Mouse (Mus musculus) lung, postnatal 14 days (tissue): ENCODE measurements around the gene Gpr146.

Source experiments
- DNase-seq: peaks from one replicate; pipeline ENCODE4 v3.0.0; 2021

Gpr146 gene

GRCm38 (mm10) chr5:139359244-139359643 is 18.3 kb upstream of the Gpr146 start:
- no peak for DNase-seq

DNA sequence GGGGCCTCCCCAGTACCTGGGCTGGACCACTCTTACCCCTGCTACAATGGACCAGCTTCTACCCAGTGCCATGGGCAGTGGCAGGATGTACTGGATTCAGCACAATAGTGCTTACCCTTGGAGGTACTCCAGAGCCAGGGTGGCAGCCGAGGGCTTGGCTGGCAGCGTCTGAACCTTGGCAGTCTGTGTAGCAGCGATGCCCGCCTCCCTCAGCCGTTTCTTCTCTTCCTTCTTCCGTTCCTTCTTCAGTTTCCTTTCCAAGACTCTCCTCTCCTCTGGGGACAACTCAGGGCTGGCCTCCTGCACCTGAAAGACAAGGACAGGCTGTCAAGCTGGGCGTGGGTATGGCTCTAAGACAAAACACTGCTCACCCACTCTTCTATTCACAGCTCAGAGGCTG is 13.6 kb upstream of the Gpr146 start:
- no peak for DNase-seq

GRCm38 (mm10) chr5:139364260-139364910 is 13.1 kb upstream of the Gpr146 start:
- peak; percentile 97 for DNase-seq

DNA sequence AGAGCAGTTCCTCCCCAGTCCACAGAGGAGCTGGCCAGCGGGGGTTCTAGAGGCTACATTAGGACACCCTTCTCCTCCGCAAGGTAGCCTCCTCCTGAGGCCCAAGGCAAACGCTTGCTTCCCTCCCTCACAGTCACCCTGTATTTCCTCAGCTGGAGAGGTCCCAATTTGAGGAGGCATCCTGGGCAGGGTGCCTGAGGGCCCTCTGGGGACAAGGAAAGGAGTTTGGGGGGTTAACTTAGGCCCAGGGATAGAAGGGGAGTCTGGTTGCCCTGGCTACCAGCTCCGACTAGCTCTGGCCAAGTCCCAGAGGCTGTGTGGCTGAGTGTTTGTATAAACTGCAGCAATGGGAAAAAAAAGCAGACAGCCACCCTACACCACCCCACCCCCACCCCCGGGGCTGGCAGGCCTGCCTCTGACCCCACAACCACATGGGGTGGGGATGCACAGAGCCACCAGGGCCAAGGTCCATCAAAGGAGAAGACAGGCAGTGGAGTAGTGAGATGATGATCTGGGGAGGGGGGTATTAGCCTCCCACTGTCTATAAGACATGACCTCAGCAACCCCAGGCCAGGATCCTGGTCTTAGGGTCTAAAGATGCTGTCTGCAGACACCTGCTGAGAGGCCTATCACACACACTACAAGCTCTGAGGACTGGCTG is 12.5 kb upstream of the Gpr146 start:
- peak; percentile 55 for DNase-seq

GRCm38 (mm10) chr5:139365827-139366226 is 11.7 kb upstream of the Gpr146 start:
- DNase-seq, result no peak

GRCm38 (mm10) chr5:139366484-139366883 is 11.0 kb upstream of the Gpr146 start:
- DNase-seq, result no peak

DNA sequence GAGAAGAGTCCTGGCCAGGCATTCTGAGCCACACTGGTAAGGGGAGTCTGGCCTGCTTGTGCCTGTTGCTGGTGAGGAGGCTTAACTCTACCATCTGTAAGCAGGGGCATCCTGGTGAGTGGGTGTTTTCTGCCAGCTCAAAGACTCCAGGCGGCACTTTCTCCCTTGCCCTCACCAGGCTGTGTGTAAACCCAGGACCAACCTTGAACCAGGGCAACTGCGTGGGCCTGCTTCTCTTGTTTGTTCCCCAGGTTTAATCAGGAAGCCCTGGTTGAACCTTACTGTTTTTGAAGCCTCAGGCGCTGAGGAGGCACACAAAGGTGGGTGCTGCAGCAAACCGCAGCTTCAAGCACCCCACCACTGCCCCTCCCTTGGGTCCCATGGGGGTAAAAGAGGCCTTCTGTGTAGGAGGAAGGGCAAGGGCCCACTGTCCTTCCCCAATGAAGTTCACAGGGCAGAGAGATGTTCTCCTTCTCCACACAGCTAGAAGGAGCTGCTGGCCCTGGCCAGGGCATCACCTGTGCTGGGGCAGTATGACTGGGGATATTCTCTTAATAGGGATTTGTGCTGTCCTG is 9.5 kb upstream of the Gpr146 start:
- DNase-seq, result no peak

GRCm38 (mm10) chr5:139368638-139369320 is 8.7 kb upstream of the Gpr146 start:
- no peak for DNase-seq

- DNase-seq, result no peak
Observed at GRCm38 (mm10) chr5:139370336-139370735, 7.2 kb upstream of the Gpr146 start.

- no peak for DNase-seq
Observed at GRCm38 (mm10) chr5:139371118-139371517, 6.4 kb upstream of the Gpr146 start.

GRCm38 (mm10) chr5:139371631-139372401 is 5.7 kb upstream of the Gpr146 start:
- peak; percentile 93 for DNase-seq

DNA sequence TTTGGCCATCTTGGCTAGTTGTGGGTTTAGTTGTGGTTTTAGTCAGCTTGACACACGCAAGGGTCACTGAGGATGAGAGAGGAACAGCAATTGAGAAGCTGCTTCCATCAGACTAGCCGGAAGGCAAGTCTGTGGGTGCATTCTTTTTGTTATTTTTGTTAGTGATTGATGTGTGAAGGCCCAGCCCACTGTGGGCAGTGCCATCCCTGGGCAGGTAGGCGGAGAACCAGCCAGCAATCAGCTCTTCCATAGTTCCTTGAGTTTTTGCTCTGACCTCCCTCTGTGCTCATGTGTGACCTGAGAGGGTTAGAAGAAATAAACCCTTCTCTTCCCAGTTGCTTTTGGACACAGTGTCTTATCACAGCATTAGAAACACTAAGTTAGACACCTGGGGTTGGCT is 4.4 kb upstream of the Gpr146 start:
- no peak for DNase-seq

GRCm38 (mm10) chr5:139373889-139374444 is 3.5 kb upstream of the Gpr146 start:
- no peak for DNase-seq

DNA sequence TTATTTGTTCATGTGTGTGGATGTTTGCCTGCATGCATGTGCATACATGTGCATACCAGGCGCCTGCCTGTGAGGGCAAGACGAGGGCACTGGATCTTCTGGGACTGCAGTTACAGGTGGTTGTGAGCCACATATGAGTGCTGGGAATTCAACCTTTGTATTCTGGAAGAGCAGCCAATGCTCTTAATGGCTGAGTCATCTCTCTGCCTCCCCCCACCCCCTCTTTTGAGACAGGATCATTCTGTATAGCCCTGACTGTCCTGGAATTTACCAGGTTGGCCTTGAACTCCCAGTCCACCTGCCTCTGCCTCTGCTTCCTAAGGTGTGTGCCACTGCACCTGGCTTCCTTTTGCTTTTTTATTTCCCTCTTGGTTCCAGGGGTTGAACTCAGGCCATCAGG is 2.7 kb upstream of the Gpr146 start:
- DNase-seq, result no peak

- DNase-seq, result no peak
Observed at GRCm38 (mm10) chr5:139378271-139378556, 717 bp downstream of the Gpr146 start.

DNA sequence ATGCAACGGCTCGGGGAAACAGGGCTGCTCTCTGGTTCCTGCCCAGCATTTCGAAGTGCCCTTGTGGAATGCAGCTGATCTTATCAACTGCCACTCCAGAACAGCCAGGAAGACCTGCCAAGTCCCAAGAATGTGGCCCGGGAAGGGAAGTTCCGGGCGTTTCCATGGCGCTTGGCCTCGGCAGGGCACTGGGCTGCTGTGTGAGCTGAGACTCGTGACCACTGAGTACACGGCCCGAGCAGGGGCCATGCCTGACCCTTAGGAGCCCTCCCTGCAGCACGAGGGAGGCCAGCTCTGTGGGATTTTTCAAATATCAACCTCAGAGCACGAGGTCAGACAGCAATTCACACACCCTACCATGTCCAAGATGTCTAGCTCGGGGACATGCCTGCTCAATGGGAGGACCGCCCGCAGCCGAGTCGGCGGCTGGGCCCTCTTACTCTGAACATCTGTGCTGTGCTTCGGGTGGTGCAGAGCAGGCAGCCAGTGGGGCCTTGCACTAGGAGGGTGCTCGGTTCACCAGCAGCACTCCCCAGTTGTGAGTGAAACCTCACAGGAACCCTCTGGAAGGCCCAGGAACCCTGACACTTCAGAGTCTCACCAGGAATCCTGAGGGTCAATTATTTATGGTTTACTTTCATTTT is 1.6 kb downstream of the Gpr146 start:
- peak; percentile 91 for DNase-seq

DNA sequence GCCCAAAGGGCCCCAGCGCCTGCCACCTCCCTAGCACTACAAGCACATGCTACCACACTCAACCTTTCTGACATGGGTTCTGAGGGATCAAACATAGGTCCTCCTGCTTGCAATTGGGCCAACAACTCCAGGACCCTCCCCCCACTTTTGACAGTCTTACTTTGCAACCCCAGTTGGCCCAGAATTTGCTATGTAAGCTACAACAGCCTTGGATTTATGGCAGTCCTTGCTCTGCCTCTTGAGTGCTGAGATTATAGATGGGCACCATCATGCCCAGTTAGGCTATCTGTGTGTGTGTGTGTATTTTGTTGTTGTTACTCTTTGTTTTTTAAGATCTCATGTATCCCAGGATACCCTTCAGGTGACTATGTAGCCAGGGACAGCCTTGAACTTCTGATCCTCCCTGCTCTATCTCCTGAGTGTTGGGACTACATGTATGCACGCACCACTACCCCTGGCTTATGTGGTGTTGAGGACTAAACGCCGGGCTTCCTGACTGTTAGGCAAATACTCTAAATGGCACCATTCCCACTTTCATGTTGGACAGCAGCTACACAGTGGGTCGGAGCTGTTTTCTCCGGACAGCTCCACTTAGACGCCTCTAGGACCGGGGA is 2.4 kb downstream of the Gpr146 start:
- DNase-seq, result no peak

- peak; percentile 98 for DNase-seq
Observed at GRCm38 (mm10) chr5:139380385-139381248, 3.1 kb downstream of the Gpr146 start.

DNA sequence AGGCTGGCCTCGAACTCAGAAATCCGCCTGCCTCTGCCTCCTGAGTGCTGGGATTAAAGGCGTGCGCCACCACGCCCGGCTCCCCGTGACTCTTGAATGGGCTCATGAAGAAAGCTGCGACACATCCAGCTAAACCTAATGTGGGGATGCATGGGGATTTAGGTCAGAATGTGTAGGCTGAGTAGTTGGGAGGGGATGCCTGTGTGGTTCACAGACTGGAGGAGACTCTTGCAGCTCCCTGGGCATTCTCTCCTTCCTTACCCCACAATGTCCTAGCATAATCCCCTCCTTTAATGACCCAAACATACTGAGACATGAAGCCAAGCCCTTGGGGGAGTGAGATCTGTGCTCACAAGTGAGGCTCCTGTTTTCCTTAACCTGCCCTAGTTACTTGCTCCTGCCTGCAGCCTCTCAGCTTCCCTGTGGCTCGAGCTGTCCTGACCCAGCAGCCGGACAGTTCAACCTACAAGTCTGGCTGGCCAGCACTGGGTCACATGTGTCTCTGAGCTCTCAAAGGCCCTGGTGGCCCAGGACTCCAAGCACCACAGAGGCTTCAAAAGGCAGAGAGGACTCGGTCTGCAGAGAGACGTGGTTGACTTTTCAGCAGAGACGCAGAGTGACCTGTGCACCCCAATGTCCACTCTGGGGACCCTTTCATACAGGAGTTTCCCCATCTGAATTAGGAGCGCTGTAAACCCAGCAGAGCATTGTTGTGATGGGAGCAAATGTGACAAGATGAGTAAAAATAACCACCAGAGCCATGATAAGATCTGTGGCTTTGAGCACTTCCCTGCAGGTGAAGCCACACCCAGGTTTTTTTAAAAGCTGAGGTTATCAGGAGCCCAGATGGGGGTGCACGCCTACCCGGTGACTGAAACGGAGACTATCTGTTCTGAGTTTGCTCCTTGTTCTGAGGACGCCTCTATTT is 4.4 kb downstream of the Gpr146 start:
- DNase-seq, result no peak

DNA sequence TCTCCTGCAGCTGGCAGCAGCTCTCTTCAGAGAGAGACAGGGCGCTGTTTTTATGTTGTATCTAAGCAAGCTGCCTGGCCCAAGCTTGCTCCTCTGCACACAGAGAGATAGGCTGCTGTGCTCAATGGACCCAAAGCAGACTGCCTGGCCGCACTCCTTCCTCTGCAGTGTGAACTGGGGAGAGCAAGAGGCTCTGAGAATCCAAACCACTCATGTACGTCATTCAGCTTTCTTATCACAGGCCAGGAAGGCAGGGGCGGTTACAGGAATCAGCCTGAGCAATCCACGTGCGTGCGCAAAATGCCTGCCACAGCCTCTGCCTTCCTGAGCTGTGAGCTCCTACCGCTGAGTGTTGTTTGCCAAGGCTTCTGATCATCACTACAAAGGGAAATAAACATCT is 5.3 kb downstream of the Gpr146 start:
- peak; percentile 71 for DNase-seq
